Mouse (Mus musculus): ENCODE results near the gene Idh2.
A peak's percentile ranks its signal among the peaks of the same experiment; 100 is the strongest.

GRCm38 (mm10) chr7:80143331-80144273, 28.4 kb upstream of the Idh2 start:
- TF ChIP-seq TAL1 (IDR thresholded peaks at IDR 0.05; ENCODE audit: low read length): peak; percentile 92
- TF ChIP-seq POLR2A (IDR thresholded peaks at IDR 0.05; ENCODE audit: control insufficient read depth in 1 of 2, insufficient read depth in 1 of 2, low read depth in 1 of 2, low read length in 2 of 2, poor library complexity in 1 of 2): 0 out of 4 replicates have a peak, but pooled peaks of 1 of the 2 experiments have one; percentile 36
- TF ChIP-seq EP300 (IDR thresholded peaks at IDR 0.05; ENCODE audit: low read depth in 1 of 2, low read length in 2 of 2): peak; percentile 87 to 88
- no peak for TF ChIP-seq CTCF (IDR thresholded peaks at IDR 0.05 in 2 of 3, conservative IDR thresholded peaks at IDR 0.05 in 1 of 3; ENCODE audit: control insufficient read depth in 1 of 3, insufficient read depth in 1 of 3, low read depth in 2 of 3, low read length in 3 of 3, poor library complexity in 1 of 3, severe bottlenecking in 1 of 3)
- TF ChIP-seq TCF12 (IDR thresholded peaks at IDR 0.05; ENCODE audit: low read depth, low read length): peak; percentile 94
- TF ChIP-seq BHLHE40 (IDR thresholded peaks at IDR 0.05; ENCODE audit: borderline replicate concordance, low read depth, low read length): peak; percentile 39; the same call in 1 of the 2 replicates
- no peak; the same call in 1 of the 2 replicates for TF ChIP-seq MAX (IDR thresholded peaks at IDR 0.05; ENCODE audit: low read length)
- TF ChIP-seq MYB (IDR thresholded peaks at IDR 0.05; ENCODE audit: low read depth, low read length): no peak; the same call in 1 of the 2 replicates
